Mouse (Mus musculus): Measurements from ENCODE around the gene Gm20388. TPM values are rescaled to one million over a fixed set of nuclear protein-coding genes. Genes with fewer than 3 reads are reported as not detected.

The Gm20388 gene
- polyA plus RNA-seq, 1 experiment from 2014 or later = not detected

- Histone ChIP-seq H3K36me3 (ENCODE audit: control insufficient read depth, insufficient read depth, low read length) (no peaks in the 10 kb centered on the region), H3K9ac (ENCODE audit: low read depth, low read length) (no peak overlapping the region), H3K27me3 (ENCODE audit: control insufficient read depth, insufficient read depth, low read length) (no peaks in the 10 kb centered on the region), H3K9me3 (ENCODE audit: control insufficient read depth, low read length) (no peaks in the 10 kb centered on the region), H3K27ac (ENCODE audit: low read depth, low read length) (no peak overlapping the region), H3K4me1 (ENCODE audit: control insufficient read depth, insufficient read depth, low read length) (no peaks in the 10 kb centered on the region; the same call in 1 of the 2 replicates), H3K4me2 (replicated peaks; ENCODE audit: low read depth, low read length) (no peak overlapping the region), H3K4me3 (ENCODE audit: low read length) (no peak overlapping the region)
- WGBS = 52% methylated on average over 9 of the region's 9 CpGs
- no peak for ATAC-seq (ENCODE audit: low FRiP score, low TSS enrichment)
Measured at GRCm38 (mm10) chr8:122181991-122182390, 2271.3 kb downstream of the Gm20388 start.

- Histone ChIP-seq H3K36me3 (ENCODE audit: control insufficient read depth, insufficient read depth, low read length) (no peaks in the 10 kb centered on the region), H3K27me3 (ENCODE audit: control insufficient read depth, insufficient read depth, low read length) (no peaks in the 10 kb centered on the region), H3K4me2 (replicated peaks; ENCODE audit: low read depth, low read length) (no peak overlapping the region), H3K4me3 (ENCODE audit: low read length) (no peak overlapping the region), H3K4me1 (ENCODE audit: control insufficient read depth, insufficient read depth, low read length) (no peaks in the 10 kb centered on the region; the same call in 1 of the 2 replicates), H3K27ac (ENCODE audit: low read depth, low read length) (no peak overlapping the region), H3K9ac (ENCODE audit: low read depth, low read length) (no peak overlapping the region), H3K9me3 (ENCODE audit: control insufficient read depth, low read length) (no peaks in the 10 kb centered on the region)
- WGBS = 88% methylated on average over 19 of the region's 19 CpGs
- no peak for ATAC-seq (ENCODE audit: low FRiP score, low TSS enrichment)
Measured at GRCm38 (mm10) chr8:122186363-122186974, 2275.8 kb downstream of the Gm20388 start.

DNA sequence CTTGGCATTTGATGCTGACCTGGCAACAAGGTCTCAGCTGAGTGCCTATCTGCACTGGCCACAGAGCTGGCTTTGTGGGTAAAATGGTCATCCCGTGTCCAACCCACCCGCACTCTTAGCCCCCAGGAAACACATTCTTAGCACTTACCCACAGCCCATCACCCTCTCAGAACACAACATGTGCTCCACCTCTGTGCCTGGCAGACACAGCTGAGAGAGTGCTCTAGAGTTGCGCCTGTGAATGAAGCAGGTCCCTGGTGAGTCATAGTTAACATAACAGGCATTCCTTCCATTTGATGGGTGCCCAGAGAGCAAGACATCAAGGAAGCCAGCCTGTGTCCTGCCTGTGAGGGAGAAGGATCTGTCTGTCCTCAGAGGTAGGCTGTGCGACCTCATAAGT, 2276.6 kb downstream of the Gm20388 start:
- Histone ChIP-seq H3K36me3 (ENCODE audit: control insufficient read depth, insufficient read depth, low read length) (no peaks in the 10 kb centered on the region), H3K27ac (ENCODE audit: low read depth, low read length) (no peak overlapping the region), H3K4me1 (ENCODE audit: control insufficient read depth, insufficient read depth, low read length) (no peaks in the 10 kb centered on the region), H3K27me3 (ENCODE audit: control insufficient read depth, insufficient read depth, low read length) (no peaks in the 10 kb centered on the region), H3K9ac (ENCODE audit: low read depth, low read length) (no peak overlapping the region), H3K4me2 (replicated peaks; ENCODE audit: low read depth, low read length) (no peak overlapping the region), H3K9me3 (ENCODE audit: control insufficient read depth, low read length) (no peaks in the 10 kb centered on the region), H3K4me3 (ENCODE audit: low read length) (no peak overlapping the region)
- ATAC-seq (ENCODE audit: low FRiP score, low TSS enrichment) = no peak
- 84% methylated on average over 4 of the region's 4 CpGs for WGBS

DNA sequence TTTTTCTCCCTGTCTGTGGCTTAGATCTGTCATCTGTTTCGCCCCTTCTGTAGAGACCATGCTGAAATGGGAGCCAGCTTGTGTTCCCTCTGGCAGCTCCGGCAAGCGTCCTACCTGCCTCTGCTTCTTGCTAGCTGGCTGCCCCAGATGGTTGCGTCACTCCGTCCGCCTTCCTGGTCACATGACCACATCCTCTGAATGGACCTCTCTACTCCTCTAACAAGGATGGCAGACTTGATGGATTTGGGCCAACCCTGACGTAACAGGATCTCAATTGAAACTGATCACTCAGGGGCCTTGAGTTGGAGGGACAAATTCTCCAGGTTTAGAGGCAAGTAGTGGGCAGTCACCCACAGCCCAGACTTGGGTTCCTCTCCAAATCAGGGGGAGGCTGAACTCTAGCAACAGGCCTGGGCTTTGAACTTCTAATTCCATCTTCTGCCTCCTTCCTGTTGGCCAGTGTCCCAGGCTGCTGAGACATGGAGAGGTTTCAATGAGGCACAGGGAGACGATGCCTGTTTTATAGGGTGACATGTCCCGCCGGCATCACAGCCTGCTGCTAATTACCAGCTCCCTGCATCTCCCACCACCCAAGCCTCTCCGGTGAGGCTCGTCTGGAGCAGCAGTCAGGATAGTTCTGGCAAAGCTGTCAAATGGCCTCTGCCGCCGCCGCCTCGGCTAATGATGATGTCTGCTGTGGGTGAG, 2279.9 kb downstream of the Gm20388 start:
- H3K27ac ChIP-seq (ENCODE audit: low read depth, low read length) = no peak overlapping the region
- no peak overlapping the region for H3K9ac ChIP-seq (ENCODE audit: low read depth, low read length)
- WGBS = 15% methylated on average over 16 of the region's 16 CpGs

DNA sequence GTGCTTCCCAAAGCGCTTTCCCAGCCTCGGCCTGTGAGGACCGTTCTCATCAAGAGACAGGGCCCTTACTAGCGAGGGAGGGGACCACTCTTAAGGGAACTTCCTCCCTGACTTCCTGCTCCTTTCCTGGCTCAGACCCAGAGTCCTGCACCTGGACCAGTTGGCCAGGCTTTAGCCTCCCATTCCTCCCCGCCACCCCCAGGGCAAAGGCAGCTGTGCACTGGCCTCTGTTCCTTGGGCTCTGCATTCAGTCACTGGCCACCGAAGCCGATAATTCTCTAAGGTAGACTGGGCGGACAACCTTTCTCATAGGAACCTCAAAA, 2280.4 kb downstream of the Gm20388 start:
- 41% methylated on average over 8 of the region's 8 CpGs for WGBS
- Histone ChIP-seq H3K9ac (ENCODE audit: low read depth, low read length) (no peak overlapping the region), H3K4me1 (ENCODE audit: control insufficient read depth, insufficient read depth, low read length) (peaks cover 12% of the 10 kb centered on the region; the same call in 1 of the 2 replicates), H3K27ac (ENCODE audit: low read depth, low read length) (no peak overlapping the region), H3K4me3 (ENCODE audit: low read length) (no peak overlapping the region), H3K36me3 (ENCODE audit: control insufficient read depth, insufficient read depth, low read length) (no peaks in the 10 kb centered on the region), H3K4me2 (replicated peaks; ENCODE audit: low read depth, low read length) (no peak overlapping the region), H3K27me3 (ENCODE audit: control insufficient read depth, insufficient read depth, low read length) (no peaks in the 10 kb centered on the region), H3K9me3 (ENCODE audit: control insufficient read depth, low read length) (no peaks in the 10 kb centered on the region)
- no peak for ATAC-seq (ENCODE audit: low FRiP score, low TSS enrichment)

More for the DNA sequence above, 2279.9 kb downstream of the Gm20388 start:
- H3K4me3 ChIP-seq (ENCODE audit: low read length) = no peak overlapping the region
- peaks cover 12% of the 10 kb centered on the region; the same call in 1 of the 2 replicates for H3K4me1 ChIP-seq (ENCODE audit: control insufficient read depth, insufficient read depth, low read length)
- no peaks in the 10 kb centered on the region for H3K9me3 ChIP-seq (ENCODE audit: control insufficient read depth, low read length)
- H3K4me2 ChIP-seq (replicated peaks; ENCODE audit: low read depth, low read length) = no peak overlapping the region
- no peak for ATAC-seq (ENCODE audit: low FRiP score, low TSS enrichment)
- no peaks in the 10 kb centered on the region for H3K36me3 ChIP-seq (ENCODE audit: control insufficient read depth, insufficient read depth, low read length)
- no peaks in the 10 kb centered on the region for H3K27me3 ChIP-seq (ENCODE audit: control insufficient read depth, insufficient read depth, low read length)

- H3K36me3 ChIP-seq (ENCODE audit: control insufficient read depth, insufficient read depth, low read length) = no peaks in the 10 kb centered on the region
- H3K27ac ChIP-seq (ENCODE audit: low read depth, low read length) = no peak overlapping the region
- WGBS = 66% methylated on average over 5 of the region's 5 CpGs
- H3K4me3 ChIP-seq (ENCODE audit: low read length) = no peak overlapping the region
- 0 out of 2 replicates have a peak, but pooled peaks have one; percentile 10 for ATAC-seq (ENCODE audit: low FRiP score, low TSS enrichment)
- no peak overlapping the region for H3K9ac ChIP-seq (ENCODE audit: low read depth, low read length)
- H3K4me1 ChIP-seq (ENCODE audit: control insufficient read depth, insufficient read depth, low read length) = peaks cover 12% of the 10 kb centered on the region; the same call in 1 of the 2 replicates
- H3K4me2 ChIP-seq (replicated peaks; ENCODE audit: low read depth, low read length) = no peak overlapping the region
- no peaks in the 10 kb centered on the region for H3K9me3 ChIP-seq (ENCODE audit: control insufficient read depth, low read length)
- H3K27me3 ChIP-seq (ENCODE audit: control insufficient read depth, insufficient read depth, low read length) = no peaks in the 10 kb centered on the region
Measured at GRCm38 (mm10) chr8:122192771-122193170, 2282.1 kb downstream of the Gm20388 start.

- 72% methylated on average over 11 of the region's 11 CpGs for WGBS
- H3K27me3 ChIP-seq (ENCODE audit: control insufficient read depth, insufficient read depth, low read length) = no peaks in the 10 kb centered on the region
- H3K9me3 ChIP-seq (ENCODE audit: control insufficient read depth, low read length) = no peaks in the 10 kb centered on the region
- no peak overlapping the region for H3K4me2 ChIP-seq (replicated peaks; ENCODE audit: low read depth, low read length)
- H3K27ac ChIP-seq (ENCODE audit: low read depth, low read length) = peak overlapping the region; percentile 24; the same call in 1 of the 2 replicates
- H3K9ac ChIP-seq (ENCODE audit: low read depth, low read length) = no peak overlapping the region
- H3K4me3 ChIP-seq (ENCODE audit: low read length) = no peak overlapping the region
- ATAC-seq (ENCODE audit: low FRiP score, low TSS enrichment) = no peak
- H3K4me1 ChIP-seq (ENCODE audit: control insufficient read depth, insufficient read depth, low read length) = peaks cover 12% of the 10 kb centered on the region; the same call in 1 of the 2 replicates
- H3K36me3 ChIP-seq (ENCODE audit: control insufficient read depth, insufficient read depth, low read length) = no peaks in the 10 kb centered on the region
Measured at GRCm38 (mm10) chr8:122193521-122193920, 2282.9 kb downstream of the Gm20388 start.

GRCm38 (mm10) chr8:122194396-122194795, 2283.8 kb downstream of the Gm20388 start:
- 50% methylated on average over 8 of the region's 8 CpGs for WGBS
- peak overlapping the region; percentile 24; the same call in 1 of the 2 replicates for H3K27ac ChIP-seq (ENCODE audit: low read depth, low read length)
- peaks cover 12% of the 10 kb centered on the region; the same call in 1 of the 2 replicates for H3K4me1 ChIP-seq (ENCODE audit: control insufficient read depth, insufficient read depth, low read length)
- H3K9ac ChIP-seq (ENCODE audit: low read depth, low read length) = no peak overlapping the region
- H3K27me3 ChIP-seq (ENCODE audit: control insufficient read depth, insufficient read depth, low read length) = no peaks in the 10 kb centered on the region
- no peak for ATAC-seq (ENCODE audit: low FRiP score, low TSS enrichment)
- H3K4me3 ChIP-seq (ENCODE audit: low read length) = no peak overlapping the region
- no peaks in the 10 kb centered on the region for H3K9me3 ChIP-seq (ENCODE audit: control insufficient read depth, low read length)
- H3K4me2 ChIP-seq (replicated peaks; ENCODE audit: low read depth, low read length) = no peak overlapping the region
- no peaks in the 10 kb centered on the region for H3K36me3 ChIP-seq (ENCODE audit: control insufficient read depth, insufficient read depth, low read length)

- no peak for ATAC-seq (ENCODE audit: low FRiP score, low TSS enrichment)
- Histone ChIP-seq H3K9ac (ENCODE audit: low read depth, low read length) (no peak overlapping the region), H3K4me1 (ENCODE audit: control insufficient read depth, insufficient read depth, low read length) (peaks cover 12% of the 10 kb centered on the region; the same call in 1 of the 2 replicates), H3K4me3 (ENCODE audit: low read length) (no peak overlapping the region), H3K27me3 (ENCODE audit: control insufficient read depth, insufficient read depth, low read length) (no peaks in the 10 kb centered on the region), H3K27ac (ENCODE audit: low read depth, low read length) (no peak overlapping the region), H3K36me3 (ENCODE audit: control insufficient read depth, insufficient read depth, low read length) (no peaks in the 10 kb centered on the region), H3K4me2 (replicated peaks; ENCODE audit: low read depth, low read length) (no peak overlapping the region; the same call in 1 of the 2 replicates), H3K9me3 (ENCODE audit: control insufficient read depth, low read length) (no peaks in the 10 kb centered on the region)
- WGBS = 77% methylated on average over 5 of the region's 5 CpGs
Measured at GRCm38 (mm10) chr8:122197342-122197741, 2286.7 kb downstream of the Gm20388 start.
